ENCODE assay signal across 10 mouse cellular contexts in the genomic region with DNA sequence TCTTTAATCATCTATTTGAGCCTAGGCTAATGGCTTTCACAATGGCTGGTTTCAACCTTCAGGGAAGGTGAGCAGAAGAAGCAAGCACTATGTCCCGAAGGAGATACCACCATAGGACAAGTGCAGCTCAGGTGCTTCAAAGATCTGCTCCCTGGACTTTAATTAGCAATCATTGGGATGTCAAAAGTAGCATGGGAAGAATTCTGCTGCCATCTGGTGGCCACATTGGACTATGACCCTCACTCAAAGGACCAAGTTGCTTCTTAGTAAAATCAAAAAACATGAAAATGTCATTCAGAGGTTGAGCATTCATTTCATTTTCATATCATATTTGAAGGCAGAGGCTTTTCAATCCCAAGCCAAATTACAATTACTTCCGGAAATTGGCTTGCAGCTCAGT.
DNase-seq lines count a peak whose midpoint lies in the region; ATAC-seq and TF ChIP-seq lines count a peak whose summit lies in the region.
"Had no signal": no experiment of that assay in that cellular context is flagged by ENCODE, and none has a peak within 500 bp of the region (broad histone marks: within the 10 kb centered on the region; RNA-seq: fewer than 3 reads in every experiment).

No protein-coding gene starts in this region.

- no peak for TF ChIP-seq EP300 in heart, postnatal 0 days (IDR thresholded peaks at IDR 0.05; ENCODE audit: low read depth)

- 18% methylated on average over 2 of the region's 2 CpGs for WGBS in heart, postnatal 0 days
- WGBS in heart, embryonic 12.5 days = 25% methylated on average over 2 of the region's 2 CpGs

- 0 out of 2 replicates have a peak, but pooled peaks cover 3% of the 10 kb centered on the region for H3K9me3 ChIP-seq in heart, postnatal 0 days (replicated peaks; ENCODE audit: control insufficient read depth, low read length)
- H3K9me3 ChIP-seq in heart, embryonic 12.5 days (replicated peaks) = no peaks in the 10 kb centered on the region
- H3K9me3 ChIP-seq: lung, embryonic 15.5 days had no signal

- ATAC-seq in heart, postnatal 0 days (ENCODE audit: insufficient read depth, low read depth) = no peak
- no peak for ATAC-seq in heart, embryonic 12.5 days (ENCODE audit: insufficient number of reproducible peaks, low FRiP score)
- ATAC-seq in megakaryocyte progenitor cell, adult 5-6 weeks (replicated peaks; ENCODE audit: poor library complexity) = peak; percentile 75

- H3K79me3 ChIP-seq in C2C12 (ENCODE audit: low read depth) = no peaks in the 10 kb centered on the region

- H3K9ac ChIP-seq in heart, postnatal 0 days (replicated peaks; ENCODE audit: low read depth, low read length) = no peak overlapping the region
- H3K9ac ChIP-seq in heart, embryonic 12.5 days = no peak overlapping the region
- H3K9ac ChIP-seq: embryonic facial prominence, embryonic 13.5 days; lung, embryonic 15.5 days had no signal

- no peak overlapping the region for H3K27ac ChIP-seq in heart, postnatal 0 days (ENCODE audit: low read depth)
- H3K27ac ChIP-seq in heart, embryonic 12.5 days (ENCODE audit: poor library complexity, severe bottlenecking) = no peak overlapping the region
- H3K27ac ChIP-seq: embryonic facial prominence, embryonic 13.5 days; lung, embryonic 15.5 days had no signal

- no peaks in the 10 kb centered on the region for H3K4me1 ChIP-seq in heart, postnatal 0 days (ENCODE audit: control insufficient read depth, insufficient read depth)
- H3K4me1 ChIP-seq in heart, embryonic 12.5 days (replicated peaks) = no peaks in the 10 kb centered on the region
- H3K4me1 ChIP-seq: embryonic facial prominence, embryonic 13.5 days; lung, embryonic 15.5 days had no signal

- H3ac ChIP-seq in C2C12 (ENCODE audit: control insufficient read depth, insufficient read length, low read depth) = no peak overlapping the region

- no peaks in the 10 kb centered on the region for H3K79me2 ChIP-seq in C2C12 (ENCODE audit: control insufficient read depth, insufficient read depth)

- peak; percentile 6 for DNase-seq in heart, postnatal 0 days (ENCODE audit: low spot score)
- peak; percentile 39 for DNase-seq in adrenal gland, adult 2 months
- peak; percentile 39 for DNase-seq in embryo, embryonic 9.5 days (ENCODE audit: extremely low spot score)
- DNase-seq in layer of hippocampus, adult 11-12 months (ENCODE audit: low spot score) = peak; percentile 43
- DNase-seq in thymus, postnatal 25 days = peak; percentile 33

- TF ChIP-seq CTCF in heart, postnatal 0 days (IDR thresholded peaks at IDR 0.05; ENCODE audit: low read depth) = peak; percentile 77
- TF ChIP-seq CTCF in C2C12 (IDR thresholded peaks at IDR 0.05; ENCODE audit: control insufficient read depth, insufficient read depth, insufficient read length) = peak; percentile 26

- H3K4me3 ChIP-seq in heart, postnatal 0 days (ENCODE audit: low read depth, low read length) = no peak overlapping the region
- no peak overlapping the region for H3K4me3 ChIP-seq in heart, embryonic 12.5 days
- H3K4me3 ChIP-seq in C2C12 (ENCODE audit: insufficient read depth, poor library complexity, severe bottlenecking) = no peak overlapping the region
- H3K4me3 ChIP-seq: embryonic facial prominence, embryonic 13.5 days; lung, embryonic 15.5 days had no signal

- H3K27me3 ChIP-seq in heart, postnatal 0 days (ENCODE audit: control insufficient read depth, insufficient read depth, low read length) = no peaks in the 10 kb centered on the region
- no peaks in the 10 kb centered on the region for H3K27me3 ChIP-seq in heart, embryonic 12.5 days (replicated peaks)
- H3K27me3 ChIP-seq in C2C12 (ENCODE audit: control insufficient read depth, insufficient read depth, insufficient read length) = no peaks in the 10 kb centered on the region
- H3K27me3 ChIP-seq: lung, embryonic 15.5 days had no signal

- no peak overlapping the region for H3K4me2 ChIP-seq in heart, postnatal 0 days (ENCODE audit: low read depth, low read length)
- H3K4me2 ChIP-seq in heart, embryonic 12.5 days = no peak overlapping the region
- H3K4me2 ChIP-seq: embryonic facial prominence, embryonic 13.5 days; lung, embryonic 15.5 days had no signal

- H3K36me3 ChIP-seq in heart, postnatal 0 days (replicated peaks; ENCODE audit: control insufficient read depth, insufficient read depth, low read length) = no peaks in the 10 kb centered on the region
- no peaks in the 10 kb centered on the region for H3K36me3 ChIP-seq in heart, embryonic 12.5 days
- no peaks in the 10 kb centered on the region for H3K36me3 ChIP-seq in C2C12 (ENCODE audit: control insufficient read depth, insufficient read depth)
- H3K36me3 ChIP-seq: embryonic facial prominence, embryonic 13.5 days; lung, embryonic 15.5 days had no signal

TF ChIP-seq in C2C12, 6 proteins besides CTCF, POLR2A, EP300 and RAD21:
- TF ChIP-seq MYOD1 (IDR thresholded peaks at IDR 0.05; ENCODE audit: control insufficient read depth, insufficient read length, low read depth) = no peak
- TF ChIP-seq CEBPB (IDR thresholded peaks at IDR 0.05; ENCODE audit: low read depth) = no peak
- no peak for TF ChIP-seq MYOG (IDR thresholded peaks at IDR 0.05; ENCODE audit: control insufficient read depth, extremely low read depth, insufficient read length)
- TF ChIP-seq USF1 (IDR thresholded peaks at IDR 0.05; ENCODE audit: low read depth) = no peak
- TF ChIP-seq MAX (IDR thresholded peaks at IDR 0.05) = no peak
- TF ChIP-seq FOSL1 (IDR thresholded peaks at IDR 0.05; ENCODE audit: insufficient read depth, low read length, poor library complexity, severe bottlenecking) = no peak
